Mouse (Mus musculus): ENCODE data around the gene Ttll4.

Ttll4 gene

DNA sequence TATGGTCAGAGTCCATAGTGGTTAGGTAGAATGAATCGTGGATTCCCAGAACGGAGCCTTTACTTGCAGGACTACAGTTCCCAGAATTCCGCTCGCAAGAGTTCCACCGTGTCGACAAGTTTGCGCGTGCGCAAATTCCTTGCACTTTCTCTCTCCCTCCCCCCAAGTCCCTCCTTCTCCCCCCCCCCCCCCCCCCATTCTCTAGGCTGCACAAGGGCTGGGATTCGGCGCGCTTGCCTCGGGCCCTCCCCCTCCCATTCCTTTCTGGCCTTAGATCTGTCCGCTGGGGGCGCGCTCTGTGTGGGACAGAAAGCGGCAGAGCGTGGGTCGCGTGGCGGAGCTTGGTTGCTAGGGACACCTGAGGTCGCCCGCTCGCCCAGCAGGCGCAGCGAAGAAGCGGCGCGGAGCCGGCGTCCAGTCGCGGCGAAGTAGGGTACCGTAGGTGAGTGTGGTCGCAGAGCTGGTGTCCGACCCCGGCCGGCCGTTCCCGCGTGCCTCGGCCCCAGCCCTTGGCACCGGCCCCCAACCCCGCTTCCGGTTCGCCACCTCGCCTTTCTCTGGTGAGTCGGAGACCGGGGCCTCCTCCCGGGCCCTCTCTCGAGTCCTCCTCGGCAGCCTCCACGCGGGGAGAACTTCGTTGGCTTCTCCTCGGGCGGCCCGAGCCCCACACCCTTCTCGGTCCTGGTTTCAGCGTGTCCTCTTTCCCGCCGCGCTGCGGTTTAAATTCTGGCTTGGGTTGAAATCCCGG is at the start of gene Ttll4:
Gene Ttll4 (plus strand): TSS at position 298 of the 748 bp plus-strand sequence.
- peak; percentile 93 for DNase-seq

- no peak for DNase-seq
Observed at GRCm38 (mm10) chr1:74624183-74624582, 37.4 kb upstream of the Ttll4 start.

DNA sequence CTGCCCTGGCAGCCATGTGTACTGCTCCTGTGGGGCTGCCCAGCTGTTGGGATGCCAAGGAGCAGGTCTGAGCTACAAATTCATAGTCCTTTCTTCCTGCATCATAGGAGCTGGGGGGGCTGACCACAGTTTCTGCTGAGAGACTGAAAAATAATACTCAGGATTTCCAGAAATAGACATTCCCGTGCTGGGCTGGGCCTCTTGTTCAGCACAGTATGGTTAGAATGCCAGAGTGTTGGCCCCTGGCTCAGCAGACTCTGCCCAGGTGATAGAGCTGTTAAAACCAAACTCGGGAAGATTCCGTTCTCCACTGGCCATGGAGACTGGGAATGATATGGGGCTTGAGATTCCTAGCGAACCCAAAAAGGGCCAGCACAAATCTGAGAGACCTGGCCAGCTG is 35.5 kb upstream of the Ttll4 start:
- DNase-seq = no peak

GRCm38 (mm10) chr1:74628001-74628400 is 33.5 kb upstream of the Ttll4 start:
- no peak for DNase-seq

- no peak for DNase-seq
Observed at GRCm38 (mm10) chr1:74632734-74633133, 28.8 kb upstream of the Ttll4 start.

DNA sequence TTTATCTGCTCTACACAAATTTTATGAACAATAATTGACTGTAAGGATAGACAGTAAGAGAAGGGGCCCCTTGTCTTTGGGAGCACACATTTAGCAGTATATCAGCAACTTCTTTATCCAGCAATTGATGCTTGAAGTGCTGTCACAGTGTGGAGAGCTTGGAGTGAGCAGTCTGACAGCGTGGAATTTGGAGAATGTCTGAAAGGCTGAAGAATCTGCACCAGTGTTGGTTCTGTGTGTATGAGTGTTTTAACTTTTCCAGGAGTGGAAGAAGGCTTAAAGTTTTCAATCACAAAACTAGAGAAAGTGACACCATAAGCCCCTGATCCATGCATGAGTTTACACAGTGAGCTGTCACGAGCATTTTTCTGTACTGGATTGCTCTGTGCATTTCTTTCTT is 18.0 kb upstream of the Ttll4 start:
- no peak for DNase-seq

DNA sequence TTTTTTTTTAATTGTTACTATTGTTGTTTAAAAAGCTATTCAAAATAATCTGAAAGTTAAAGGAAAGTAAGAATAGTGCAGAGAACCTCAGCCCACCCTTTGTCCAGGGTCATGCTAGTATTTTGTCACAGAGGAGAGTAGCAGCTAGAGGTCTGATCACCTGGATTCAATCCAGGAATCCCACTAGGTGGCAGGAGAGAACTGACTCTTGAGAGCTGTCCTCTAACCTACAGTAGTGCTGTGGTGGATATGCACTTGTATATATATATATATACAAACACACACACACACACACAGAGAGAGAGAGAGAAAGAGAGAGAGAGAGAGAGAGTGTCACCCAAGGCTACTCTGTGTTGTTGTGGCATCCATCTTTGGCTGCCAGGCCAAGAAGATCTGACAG is 17.6 kb upstream of the Ttll4 start:
- DNase-seq = no peak

DNA sequence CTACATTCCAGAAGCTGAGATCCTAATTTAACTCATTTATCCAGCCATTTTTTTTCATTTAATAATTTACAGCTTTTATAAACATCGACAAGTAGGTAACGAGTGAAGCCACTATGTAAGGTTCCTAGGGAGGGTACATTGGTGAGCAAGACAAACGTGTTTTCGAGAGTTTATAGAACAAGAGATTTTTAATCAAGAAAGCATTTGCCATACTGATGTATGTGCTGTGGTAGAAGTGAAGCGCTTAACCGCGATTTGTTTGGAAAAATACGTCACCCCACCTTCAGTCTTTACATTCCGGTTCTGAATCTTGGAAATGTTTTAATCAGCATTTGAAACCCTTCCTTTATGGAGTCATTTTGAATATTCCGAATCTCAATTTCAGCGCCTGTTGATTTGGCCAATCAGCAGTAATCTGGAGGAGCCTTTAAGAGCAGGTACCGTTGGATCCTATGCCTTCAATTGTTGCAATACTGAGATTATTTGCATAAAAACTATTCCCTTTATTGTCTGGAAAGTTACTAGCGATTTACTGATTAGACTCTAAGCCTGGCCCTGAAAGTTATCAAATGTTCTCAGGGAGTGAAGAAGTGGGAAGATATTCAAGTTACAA is 814 bp downstream of the Ttll4 start:
- no peak for DNase-seq

- no peak for DNase-seq
Observed at GRCm38 (mm10) chr1:74665153-74665552, 3.6 kb downstream of the Ttll4 start.

DNA sequence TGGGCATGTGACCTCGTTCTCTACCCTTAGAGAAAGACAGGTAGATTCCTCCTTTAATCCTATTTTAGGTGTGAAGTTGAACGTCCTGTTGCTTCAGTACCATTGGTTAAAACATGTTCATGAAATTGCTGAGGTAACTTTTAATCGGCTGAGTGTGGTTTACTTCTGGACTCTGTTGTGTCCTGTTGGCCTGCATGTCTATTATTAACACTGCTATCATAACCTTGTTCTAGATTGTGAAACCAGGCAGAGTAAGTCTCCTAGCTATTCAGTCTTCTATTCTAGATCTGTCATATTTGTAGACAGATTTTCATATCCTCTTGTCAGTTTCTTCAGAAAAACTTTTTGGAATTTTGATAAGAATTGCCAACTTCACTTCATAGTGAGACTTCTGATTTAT is 6.8 kb downstream of the Ttll4 start:
- DNase-seq = no peak

- DNase-seq = no peak
Observed at GRCm38 (mm10) chr1:74672731-74673130, 11.2 kb downstream of the Ttll4 start.

- DNase-seq = no peak
Observed at GRCm38 (mm10) chr1:74676863-74677262, 15.3 kb downstream of the Ttll4 start.

GRCm38 (mm10) chr1:74677843-74678242 is 16.3 kb downstream of the Ttll4 start:
- no peak for DNase-seq

DNA sequence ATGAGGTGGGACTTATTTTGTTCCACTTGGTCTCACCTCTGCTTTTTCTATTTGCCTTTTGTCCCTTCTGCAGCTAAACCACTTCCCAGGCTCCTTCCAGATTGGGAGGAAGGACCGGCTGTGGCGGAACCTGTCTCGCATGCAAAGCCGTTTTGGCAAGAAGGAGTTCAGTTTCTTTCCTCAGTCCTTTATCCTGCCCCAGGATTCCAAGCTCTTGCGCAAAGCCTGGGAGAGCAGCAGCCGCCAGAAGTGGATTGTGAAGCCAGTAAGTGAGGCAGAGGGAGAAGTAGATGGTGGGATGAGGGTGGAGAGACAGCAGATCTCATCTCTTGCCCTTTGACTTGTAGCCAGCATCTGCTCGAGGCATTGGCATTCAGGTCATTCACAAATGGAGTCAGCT is 25.6 kb downstream of the Ttll4 start:
- no peak for DNase-seq

DNA sequence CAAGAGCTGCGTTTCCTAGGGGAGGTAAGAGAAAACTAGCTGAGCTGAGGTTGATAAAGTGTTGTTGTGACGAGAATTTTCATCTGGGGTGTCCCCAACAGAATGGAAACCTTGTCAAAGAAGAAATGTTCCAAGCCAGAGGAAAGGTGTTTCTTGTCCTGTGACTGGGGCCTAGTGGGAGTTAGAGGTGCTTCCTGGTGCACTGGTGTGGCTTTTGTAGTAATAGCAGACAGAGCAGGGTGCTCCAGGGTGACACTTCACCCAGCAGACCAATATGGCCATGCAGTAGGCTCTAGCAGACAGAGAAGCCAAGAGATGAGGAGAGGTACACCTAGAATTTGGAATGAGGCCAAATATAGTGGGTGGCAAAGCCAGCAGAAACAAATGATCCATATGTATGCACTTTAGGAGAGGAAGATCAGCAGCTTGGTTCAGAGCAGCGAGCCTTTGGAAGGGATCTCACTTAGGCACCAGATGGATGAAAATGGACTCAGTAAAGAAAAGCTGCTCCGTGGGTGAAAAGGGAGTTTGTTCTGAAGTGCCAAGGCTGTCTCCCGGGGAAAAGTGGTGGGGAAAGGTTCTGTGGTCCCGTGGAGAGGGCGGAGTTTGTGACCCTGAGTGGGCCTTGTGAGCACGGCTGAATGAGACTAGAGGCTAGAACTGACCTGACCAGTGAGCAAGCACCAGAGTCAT is 32.5 kb downstream of the Ttll4 start:
- no peak for DNase-seq

DNA sequence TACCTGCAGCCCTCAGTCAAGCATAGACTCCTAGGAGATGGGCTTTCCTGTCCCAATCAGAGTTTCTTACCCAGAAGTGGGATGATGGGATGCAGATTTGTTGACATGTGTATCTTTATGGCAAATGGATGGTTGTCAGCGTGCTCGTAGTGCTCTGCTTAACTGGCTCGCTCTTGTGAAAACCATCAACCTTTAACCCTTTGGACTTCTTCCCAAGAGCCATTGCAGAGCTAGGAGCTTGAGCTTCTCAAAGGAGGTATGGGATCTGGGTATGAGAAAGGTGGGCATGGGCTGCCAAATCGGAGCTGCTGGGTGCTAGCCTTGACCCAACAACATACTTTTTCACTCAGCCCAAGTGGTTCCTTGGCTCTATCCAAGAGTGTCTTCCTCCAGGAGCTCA is 34.3 kb downstream of the Ttll4 start:
- DNase-seq = no peak

GRCm38 (mm10) chr1:74697416-74697815 is 35.9 kb downstream of the Ttll4 start:
- no peak for DNase-seq

GRCm38 (mm10) chr1:74698353-74698752 is 36.8 kb downstream of the Ttll4 start:
- DNase-seq = no peak

DNA sequence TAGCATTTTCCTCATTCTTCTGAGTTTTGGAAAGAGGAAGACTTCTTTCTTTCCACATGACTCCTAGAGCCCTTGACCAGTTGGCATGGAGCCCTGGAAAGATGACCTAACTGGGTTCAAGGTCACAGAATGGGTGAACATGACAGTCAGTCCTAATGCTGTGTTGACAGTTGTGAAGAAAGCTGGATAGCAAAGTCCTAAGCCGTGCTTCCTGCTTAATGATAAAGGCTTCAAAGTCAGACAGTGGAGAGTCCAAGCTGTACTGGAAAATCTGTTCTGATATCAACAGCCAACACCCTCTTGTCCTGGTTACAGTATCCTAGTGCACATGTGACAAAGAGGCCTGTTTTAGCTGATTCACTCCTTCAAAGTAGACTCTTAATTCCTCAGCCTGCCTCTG is 37.2 kb downstream of the Ttll4 start:
- no peak for DNase-seq

DNA sequence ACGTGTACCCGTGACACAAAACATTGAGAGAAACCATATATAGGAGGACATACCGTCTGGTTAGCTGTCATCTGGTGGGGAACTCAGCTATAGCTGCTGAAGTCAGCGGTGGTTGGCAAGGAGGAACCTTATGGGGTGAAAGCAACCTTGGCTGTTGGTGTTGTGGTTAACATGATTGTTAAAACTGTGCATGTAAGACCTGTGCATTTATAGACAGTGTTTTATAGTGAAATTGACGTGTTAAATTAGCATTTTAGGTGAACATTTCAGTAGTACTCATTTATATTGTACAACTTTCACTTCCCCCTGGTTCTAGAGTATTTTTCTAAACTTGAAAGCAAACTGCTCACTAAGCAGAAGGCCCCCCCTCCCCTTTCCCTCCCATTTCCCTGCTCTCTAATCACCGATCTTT is 40.6 kb downstream of the Ttll4 start:
- no peak for DNase-seq

DNA sequence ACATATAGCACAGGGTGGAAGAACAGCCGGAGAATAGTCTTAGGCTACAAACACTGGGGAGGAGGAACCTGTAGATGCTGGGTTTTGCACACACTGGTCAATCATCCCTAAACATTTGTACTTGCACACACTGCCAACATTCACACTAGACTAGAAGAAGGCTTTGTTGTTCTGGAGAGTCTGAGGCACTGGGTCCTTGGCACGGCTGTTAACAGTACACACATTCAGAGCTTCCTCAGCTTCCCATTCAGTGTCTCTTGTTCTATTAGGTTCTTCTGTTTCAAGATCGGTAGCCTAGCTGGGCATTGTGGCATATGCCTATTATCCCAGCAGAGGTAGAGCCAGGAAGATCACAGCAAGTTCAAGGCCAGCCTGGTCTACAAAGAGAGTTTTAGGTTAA is 42.6 kb downstream of the Ttll4 start:
- DNase-seq = no peak

DNA sequence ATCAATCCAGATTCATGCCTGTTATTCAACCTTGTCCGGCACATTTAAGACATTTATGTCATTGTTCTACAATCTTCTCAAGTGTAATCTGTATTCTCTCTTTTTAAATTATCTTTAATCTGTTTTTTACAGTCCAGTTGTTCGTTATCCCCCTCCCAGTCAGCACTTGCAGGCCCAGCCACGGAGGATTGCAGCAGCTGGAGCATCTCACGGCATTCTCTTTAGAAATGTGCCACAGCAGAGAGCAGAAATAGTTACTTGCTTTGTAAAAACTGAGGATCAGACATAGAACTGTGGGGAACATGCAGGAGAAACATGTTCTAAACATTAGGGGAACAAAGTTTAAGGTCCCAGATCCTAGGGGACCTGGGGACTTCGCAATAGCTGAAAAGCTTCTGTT is 43.5 kb downstream of the Ttll4 start:
- DNase-seq = no peak

DNA sequence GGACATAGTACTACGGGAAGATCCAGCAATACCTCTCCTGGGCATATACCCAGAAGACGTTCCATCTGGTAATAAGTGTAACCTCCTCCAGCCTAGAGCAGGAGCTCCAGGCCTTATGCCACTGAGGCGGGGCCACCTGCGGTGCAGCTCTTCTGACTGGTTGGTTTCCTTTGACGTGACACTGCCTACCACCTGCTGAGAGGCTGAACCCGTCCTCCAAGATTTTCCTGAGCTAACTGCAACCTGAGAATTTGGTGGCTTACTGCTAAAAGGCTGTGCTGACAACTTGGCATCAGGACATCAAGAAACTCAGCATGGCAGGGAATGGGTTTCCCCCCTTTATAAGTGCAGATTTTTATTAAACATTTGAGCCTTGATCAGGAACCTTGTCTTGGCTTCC is 48.0 kb downstream of the Ttll4 start:
- no peak for DNase-seq

DNA sequence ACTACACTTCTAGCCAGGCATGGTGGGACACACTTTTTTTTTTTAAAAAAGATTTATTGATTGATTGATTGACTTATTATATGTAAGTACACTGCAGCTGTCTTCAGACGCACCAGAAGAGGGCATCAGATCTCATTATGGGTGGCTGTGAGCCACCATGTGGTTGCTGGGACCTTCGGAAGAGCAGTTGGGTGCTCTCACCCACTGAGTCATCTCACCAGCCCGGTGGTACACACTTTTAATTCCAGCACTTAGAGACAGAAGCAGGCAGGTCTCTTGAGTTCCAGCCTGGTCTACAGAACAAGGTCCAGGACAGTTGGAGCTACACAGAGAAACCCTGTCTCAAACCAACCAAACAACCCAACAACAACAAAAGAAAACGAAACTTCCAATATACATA is 50.5 kb downstream of the Ttll4 start:
- DNase-seq = no peak
